Mouse (Mus musculus) limb, embryonic 14.5 days (tissue): ENCODE results near the gene Fam118b. TPM values are rescaled to one million over a fixed set of nuclear protein-coding genes. Genes with fewer than 3 reads are reported as not detected.

Experiments
- ATAC-seq: fragments of 200-750 bp; cut with Nextera tagmentation; 2 replicates; pipeline ENCODE4 v1.8.0; 2017; ENCODE audit warnings: low read depth, moderate number of reproducible peaks, moderate TSS enrichment; ENCODE audit not compliant: low FRiP score
- DNase-seq: peaks from one replicate; pipeline ENCODE4 v3.0.0-alpha.2; 2015; ENCODE audit warnings: low spot score
- H3K27ac ChIP-seq: fragments of 300-500 bp; sonication (generic); replicated peaks from 2 replicates; pipeline ENCODE4 v1.5.1; 2014; ENCODE audit warnings: low read depth, mild to moderate bottlenecking, low read length, moderate library complexity, mixed read lengths
- H3K27me3 ChIP-seq: fragments of 300-500 bp; sonication (generic); 2 replicates; pipeline ENCODE4 v1.6.1; 2014; ENCODE audit warnings: low read length, mixed read lengths; ENCODE audit not compliant: control insufficient read depth, insufficient read depth
- H3K36me3 ChIP-seq: fragments of 300-500 bp; sonication (generic); 2 replicates; pipeline ENCODE4 v1.6.1; 2014; ENCODE audit warnings: mild to moderate bottlenecking, low read length, moderate library complexity, mixed read lengths; ENCODE audit not compliant: control insufficient read depth, insufficient read depth
- H3K4me1 ChIP-seq: fragments of 300-500 bp; sonication (generic); 2 replicates; pipeline ENCODE4 v1.6.1; 2014; ENCODE audit warnings: antibody characterized with exemption, low read length, mixed read lengths; ENCODE audit not compliant: control insufficient read depth, insufficient read depth
- H3K4me2 ChIP-seq: fragments of 300-500 bp; sonication (generic); replicated peaks from 2 replicates; pipeline ENCODE4 v1.6.1; 2014; ENCODE audit warnings: low read depth, mild to moderate bottlenecking, low read length, moderate library complexity; ENCODE audit not compliant: severe bottlenecking
- H3K4me3 ChIP-seq: fragments of 300-500 bp; sonication (generic); replicated peaks from 2 replicates; pipeline ENCODE4 v1.5.1; 2014; ENCODE audit warnings: low read length
- H3K9ac ChIP-seq: fragments of 300-500 bp; sonication (generic); 2 replicates; pipeline ENCODE4 v1.6.1; 2014; ENCODE audit warnings: mild to moderate bottlenecking, low read depth, low read length, moderate library complexity; ENCODE audit not compliant: severe bottlenecking
- H3K9me3 ChIP-seq: fragments of 300-500 bp; sonication (generic); 2 replicates; pipeline ENCODE4 v1.6.1; 2016; ENCODE audit warnings: low read length; ENCODE audit not compliant: control insufficient read depth
- POLR2A ChIP-seq: fragments of 200-500 bp; IDR thresholded peaks from 2 replicates; pipeline ENCODE4 v1.8.0; 2012; ENCODE audit warnings: inconsistent platforms, mild to moderate bottlenecking, moderate library complexity, borderline replicate concordance; ENCODE audit not compliant: insufficient read depth, insufficient read length; ENCODE audit errors: extremely low read depth
- WGBS: fragments of 180-500 bp; shearing (Covaris S2); extraction: QIAGEN DNeasy Blood & Tissue Kit; methylation state at CpG from one replicate; pipeline ENCODE4 v1.1.7; 2014; 5-methylcytosine and 5-hydroxymethylcytosine counted together
- polyA plus RNA-seq, 2 experiments: library from polyadenylated mRNA; depleted of rRNA in 1 of 2; stranded (reverse) in 1 of 2; unstranded in 1 of 2; fragments of >200 nt; fragmentation: Nextera tagmentation in 1 of 2; extraction: Ambion mirVana in 1 of 2; gene quantifications; 2 replicates each; pipeline versions ENCODE4 v1.2.1 to v1.2.3; 2012 to 2014

Fam118b gene
- polyA plus RNA-seq, 2 experiments: 29.6 to 45.3 TPM

GRCm38 (mm10) chr9:35239734-35240133 is 27.9 kb downstream of the Fam118b start:
- peaks cover 20% of the 10 kb centered on the region for H3K36me3 ChIP-seq
- H3K27ac ChIP-seq: no peak overlapping the region
- no peaks in the 10 kb centered on the region for H3K9me3 ChIP-seq
- no peaks in the 10 kb centered on the region for H3K27me3 ChIP-seq
- no peak for DNase-seq
- ATAC-seq: no peak
- TF ChIP-seq POLR2A: no peak
- H3K4me2 ChIP-seq: no peak overlapping the region
- no peak overlapping the region for H3K9ac ChIP-seq
- H3K4me1 ChIP-seq: no peaks in the 10 kb centered on the region
- 67% methylated on average over 1 of the region's 1 CpGs for WGBS
- H3K4me3 ChIP-seq: no peak overlapping the region

- Histone ChIP-seq H3K9me3 (no peaks in the 10 kb centered on the region), H3K4me3 (no peak overlapping the region), H3K27ac (no peak overlapping the region), H3K27me3 (no peaks in the 10 kb centered on the region), H3K4me1 (no peaks in the 10 kb centered on the region), H3K36me3 (peaks cover 27% of the 10 kb centered on the region), H3K4me2 (no peak overlapping the region), H3K9ac (no peak overlapping the region)
- TF ChIP-seq POLR2A: no peak
- ATAC-seq (no peak), DNase-seq (no peak)
- WGBS: 70% methylated on average over 6 of the region's 6 CpGs
Observed at GRCm38 (mm10) chr9:35238915-35239571, 28.6 kb downstream of the Fam118b start.

GRCm38 (mm10) chr9:35238371-35238770 is 29.2 kb downstream of the Fam118b start:
- H3K27me3 ChIP-seq: no peaks in the 10 kb centered on the region
- no peak for TF ChIP-seq POLR2A
- H3K4me1 ChIP-seq: no peaks in the 10 kb centered on the region
- peaks cover 30% of the 10 kb centered on the region for H3K36me3 ChIP-seq
- H3K9me3 ChIP-seq: no peaks in the 10 kb centered on the region
- ATAC-seq: no peak
- H3K4me2 ChIP-seq: no peak overlapping the region
- 94% methylated on average over 1 of the region's 1 CpGs for WGBS
- H3K9ac ChIP-seq: no peak overlapping the region
- no peak overlapping the region for H3K27ac ChIP-seq
- no peak overlapping the region for H3K4me3 ChIP-seq
- DNase-seq: no peak

GRCm38 (mm10) chr9:35235996-35236395 is 31.6 kb downstream of the Fam118b start:
- Histone ChIP-seq H3K27ac (no peak overlapping the region), H3K36me3 (peaks cover 35% of the 10 kb centered on the region), H3K4me3 (no peak overlapping the region), H3K9me3 (no peaks in the 10 kb centered on the region), H3K9ac (no peak overlapping the region), H3K4me1 (no peaks in the 10 kb centered on the region), H3K27me3 (no peaks in the 10 kb centered on the region), H3K4me2 (no peak overlapping the region)
- TF ChIP-seq POLR2A: no peak
- DNase-seq: no peak
- 65% methylated on average over 3 of the region's 3 CpGs for WGBS
- no peak for ATAC-seq

GRCm38 (mm10) chr9:35228671-35229070 is 38.9 kb downstream of the Fam118b start:
- H3K36me3 ChIP-seq: peaks cover 22% of the 10 kb centered on the region
- no peak overlapping the region for H3K27ac ChIP-seq
- no peaks in the 10 kb centered on the region for H3K27me3 ChIP-seq
- no peak for TF ChIP-seq POLR2A
- 87% methylated on average over 3 of the region's 3 CpGs for WGBS
- DNase-seq (no peak), ATAC-seq (no peak)
- H3K9ac ChIP-seq: no peak overlapping the region
- H3K9me3 ChIP-seq: no peaks in the 10 kb centered on the region
- no peaks in the 10 kb centered on the region for H3K4me1 ChIP-seq
- H3K4me3 ChIP-seq: no peak overlapping the region
- no peak overlapping the region for H3K4me2 ChIP-seq
